Mouse (Mus musculus) ES-E14 (cell line): ENCODE data around the gene Fgf2.

Experiments
- HCFC1 ChIP-seq: IDR thresholded peaks from 2 replicates; pipeline ENCODE4 v1.6.1; 2012; ENCODE audit warnings: low read length, inconsistent platforms, borderline replicate concordance; ENCODE audit not compliant: insufficient read depth
- MAFK ChIP-seq: IDR thresholded peaks from 2 replicates; pipeline ENCODE4 v1.6.1; 2014; ENCODE audit warnings: mild to moderate bottlenecking, low read depth, low read length, inconsistent platforms; ENCODE audit not compliant: insufficient read depth
- ZC3H11A ChIP-seq: IDR thresholded peaks from 2 replicates; pipeline ENCODE4 v1.6.1; 2012; ENCODE audit warnings: low read depth, mild to moderate bottlenecking, inconsistent platforms, low read length, borderline replicate concordance
- ZNF384 ChIP-seq: IDR thresholded peaks from 2 replicates; pipeline ENCODE4 v1.6.1; 2012; ENCODE audit warnings: low read depth, low read length, inconsistent platforms

DNA sequence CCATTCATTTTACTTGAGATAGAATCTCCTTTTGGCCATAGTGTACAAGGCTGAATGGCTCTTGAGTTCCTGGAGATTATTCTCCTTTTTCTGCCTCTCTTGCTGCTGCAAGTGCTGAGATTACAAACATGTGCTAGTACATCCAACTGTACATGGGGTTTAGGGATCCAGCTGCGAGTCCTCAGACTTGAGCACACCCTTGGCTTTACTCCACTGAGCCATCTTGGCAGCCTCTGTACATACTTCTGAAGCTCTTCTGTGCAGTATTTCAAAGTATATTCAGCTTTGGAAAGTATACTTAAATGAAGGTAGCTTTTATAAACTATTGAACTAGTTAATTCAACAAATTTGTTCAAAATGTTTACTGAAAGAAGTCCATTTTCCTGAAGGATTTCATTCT is 91.6 kb downstream of the Fgf2 start:
- TF ChIP-seq ZC3H11A: no peak
- no peak for TF ChIP-seq MAFK
- TF ChIP-seq HCFC1: no peak
- TF ChIP-seq ZNF384: no peak
